Mouse (Mus musculus): ENCODE measurements around the gene Rnd1. TPM values are rescaled to one million over a fixed set of nuclear protein-coding genes. Genes with fewer than 3 reads are reported as not detected.

Rnd1 gene
- total RNA-seq, 2 experiments from 2014 or later = 6.3 to 8.0 TPM

DNA sequence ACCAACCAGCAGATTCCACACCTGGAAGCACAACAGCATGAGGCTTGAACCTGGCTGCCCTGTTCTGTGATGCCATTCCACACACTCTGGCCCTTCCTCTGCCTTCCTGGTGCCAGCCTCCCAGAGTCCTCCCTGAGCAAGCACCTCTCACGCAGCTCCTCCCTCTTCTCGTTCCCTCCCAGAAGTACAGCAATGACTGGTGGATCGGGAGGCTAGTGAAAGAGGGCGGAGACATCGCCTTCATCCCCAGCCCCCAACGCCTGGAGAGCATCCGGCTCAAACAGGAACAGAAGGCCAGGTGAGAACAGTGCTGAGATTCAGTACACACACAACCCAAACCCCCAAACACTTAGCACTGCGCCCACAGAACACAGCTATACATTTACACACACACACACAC is 37.1 kb downstream of the Rnd1 start:
- no peak for DNase-seq (ENCODE audit: low spot score in 2 of 2)

DNA sequence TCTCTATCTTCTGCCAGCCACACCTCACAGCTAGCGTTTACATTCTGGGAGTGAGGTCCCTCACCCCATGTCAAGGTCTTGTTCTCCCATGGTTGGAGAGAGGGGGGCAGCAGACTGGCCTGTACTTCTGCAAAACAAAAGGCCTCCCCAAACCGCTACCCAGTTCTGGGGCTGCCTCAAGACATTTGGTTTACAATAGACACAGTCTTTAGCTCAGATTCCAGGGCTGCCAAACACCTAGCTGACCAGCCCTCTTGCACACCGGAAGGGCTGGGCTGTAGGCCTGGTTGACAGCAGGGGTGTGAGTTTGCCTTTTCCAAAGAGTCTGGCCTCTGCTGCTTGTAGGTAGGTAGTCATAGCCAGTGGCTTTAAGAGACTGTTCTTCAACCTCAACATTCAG is 40.1 kb downstream of the Rnd1 start:
- no peak for DNase-seq (ENCODE audit: low spot score in 2 of 2)

DNA sequence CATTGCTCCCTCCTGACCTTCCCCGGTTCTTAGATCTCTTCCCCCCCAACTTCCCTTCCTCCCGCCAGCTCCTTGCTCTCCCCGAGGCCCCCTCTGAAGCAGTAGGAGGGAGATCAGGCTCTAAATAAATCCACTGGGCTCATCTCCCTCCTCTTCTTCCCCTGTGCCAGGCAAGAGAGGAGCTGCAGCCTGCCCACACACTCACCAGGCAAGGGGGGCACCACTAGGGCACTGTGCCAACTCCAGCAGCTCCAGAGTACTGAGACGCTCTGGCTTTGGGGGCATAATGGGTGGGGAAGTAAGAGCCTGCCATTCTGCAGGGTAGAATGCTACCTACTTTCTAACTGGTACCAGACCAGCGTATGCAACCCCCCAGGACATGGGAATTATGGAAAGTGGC is 40.7 kb downstream of the Rnd1 start:
- DNase-seq (ENCODE audit: low spot score in 2 of 2) = peak in 1 of 2 experiments; percentile 63

DNA sequence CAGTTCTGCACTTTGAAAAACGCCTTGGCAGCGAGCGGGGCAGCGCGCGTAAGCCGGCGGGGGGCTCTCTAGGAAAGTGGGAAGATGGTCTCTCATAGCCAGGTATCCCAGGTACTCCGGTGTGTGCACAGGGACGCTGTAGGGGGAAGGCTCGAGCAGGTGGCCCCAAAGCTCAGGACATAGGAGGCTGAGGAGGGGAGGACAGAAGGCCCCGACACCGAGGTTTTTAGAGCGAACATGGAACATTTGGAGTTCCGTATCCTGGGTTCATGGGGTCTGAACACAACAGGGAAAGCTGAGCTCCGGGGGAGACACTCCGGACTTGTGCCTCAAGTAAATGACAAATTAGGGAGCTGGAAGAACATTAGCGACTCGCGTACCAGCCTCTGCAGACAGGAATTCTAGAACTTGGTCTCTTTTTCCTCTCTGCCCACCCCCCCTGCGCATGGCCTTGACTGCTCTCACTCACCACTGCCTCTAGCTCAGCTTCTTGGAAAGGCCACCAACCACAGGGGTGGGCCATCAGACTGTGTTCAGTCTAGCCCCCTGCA is 41.9 kb downstream of the Rnd1 start:
- no peak for DNase-seq (ENCODE audit: low spot score in 2 of 2)

DNA sequence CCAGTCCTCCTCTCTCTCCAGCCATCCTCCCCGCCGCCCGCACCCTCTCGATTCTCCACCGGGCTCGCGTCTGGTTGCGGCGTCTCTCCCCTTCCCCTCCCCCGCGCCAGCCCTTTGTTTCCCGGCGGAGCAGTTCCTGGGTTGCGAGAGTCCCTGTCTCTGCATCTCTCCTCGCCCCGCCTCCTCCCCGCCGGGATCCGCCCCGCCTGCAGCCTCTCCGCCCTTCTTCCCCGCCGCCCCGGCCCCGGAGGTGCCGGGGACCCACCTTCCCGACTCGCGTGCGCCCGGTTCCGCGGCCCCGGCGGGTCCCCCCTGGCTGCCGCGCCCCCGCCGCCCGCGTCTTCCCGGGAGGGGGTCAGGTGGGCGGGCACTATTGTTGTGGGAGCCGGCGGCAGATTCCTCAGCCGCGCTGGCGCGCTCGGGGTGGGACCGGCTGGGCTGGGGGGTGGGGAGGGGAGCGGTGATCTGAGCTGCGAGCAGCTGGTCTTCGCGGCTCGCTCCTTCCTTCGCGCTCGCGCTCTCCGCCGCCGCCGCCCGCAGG is 42.6 kb downstream of the Rnd1 start:
- peak; percentile 83 to 86 for DNase-seq (ENCODE audit: low spot score in 2 of 2)

DNA sequence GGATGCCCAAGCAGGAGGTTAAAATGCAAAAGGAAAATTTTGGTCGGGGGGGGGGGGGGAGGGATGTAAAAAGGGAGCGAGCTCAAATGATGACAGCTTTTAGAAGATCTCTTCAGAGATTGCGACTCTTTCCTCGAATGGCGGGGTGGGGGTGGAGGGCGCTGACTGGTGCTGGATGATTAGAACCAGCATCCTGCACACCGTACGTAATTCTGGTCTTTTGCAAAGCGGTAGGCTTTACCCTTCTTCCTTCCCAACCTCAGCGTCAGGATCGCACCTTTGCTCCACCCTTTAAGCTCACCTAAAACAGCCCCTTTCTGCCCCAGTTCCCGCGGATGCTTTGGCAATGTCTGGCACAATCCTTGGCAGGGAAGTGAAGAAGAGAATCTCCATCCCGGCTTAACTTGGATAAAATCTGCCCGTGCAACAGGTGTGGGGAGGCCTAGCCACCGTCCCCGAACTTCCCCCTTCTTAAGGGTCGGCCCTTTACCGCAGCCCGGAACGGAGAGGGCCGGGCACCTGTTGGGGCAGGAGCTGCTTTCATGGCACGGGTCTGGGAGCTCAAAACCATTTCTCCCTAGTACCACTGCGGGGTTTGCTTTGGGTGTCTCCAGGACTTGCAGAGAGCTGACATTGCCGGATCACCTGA is 43.3 kb downstream of the Rnd1 start:
- no peak for DNase-seq (ENCODE audit: low spot score in 2 of 2)

DNA sequence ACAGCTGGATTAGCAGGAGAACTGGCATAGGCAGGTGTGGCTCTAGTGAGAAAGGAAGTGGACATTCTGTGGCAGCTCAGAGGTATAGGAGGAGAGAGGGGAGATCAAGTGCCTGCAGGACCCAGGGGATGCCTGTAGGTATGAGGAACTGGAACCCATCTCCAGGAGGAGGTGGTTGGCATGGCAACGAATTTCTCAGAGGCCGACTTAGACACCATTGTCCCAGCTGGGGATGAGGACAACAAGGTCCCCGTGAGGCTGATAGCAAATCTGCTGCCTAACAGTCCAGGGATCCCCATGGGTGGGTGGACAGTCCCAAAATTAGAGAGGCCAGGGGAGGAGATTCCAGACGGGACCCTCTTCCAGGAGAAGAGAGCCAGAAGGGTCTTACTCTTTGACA is 44.3 kb downstream of the Rnd1 start:
- DNase-seq (ENCODE audit: low spot score in 2 of 2) = no peak

DNA sequence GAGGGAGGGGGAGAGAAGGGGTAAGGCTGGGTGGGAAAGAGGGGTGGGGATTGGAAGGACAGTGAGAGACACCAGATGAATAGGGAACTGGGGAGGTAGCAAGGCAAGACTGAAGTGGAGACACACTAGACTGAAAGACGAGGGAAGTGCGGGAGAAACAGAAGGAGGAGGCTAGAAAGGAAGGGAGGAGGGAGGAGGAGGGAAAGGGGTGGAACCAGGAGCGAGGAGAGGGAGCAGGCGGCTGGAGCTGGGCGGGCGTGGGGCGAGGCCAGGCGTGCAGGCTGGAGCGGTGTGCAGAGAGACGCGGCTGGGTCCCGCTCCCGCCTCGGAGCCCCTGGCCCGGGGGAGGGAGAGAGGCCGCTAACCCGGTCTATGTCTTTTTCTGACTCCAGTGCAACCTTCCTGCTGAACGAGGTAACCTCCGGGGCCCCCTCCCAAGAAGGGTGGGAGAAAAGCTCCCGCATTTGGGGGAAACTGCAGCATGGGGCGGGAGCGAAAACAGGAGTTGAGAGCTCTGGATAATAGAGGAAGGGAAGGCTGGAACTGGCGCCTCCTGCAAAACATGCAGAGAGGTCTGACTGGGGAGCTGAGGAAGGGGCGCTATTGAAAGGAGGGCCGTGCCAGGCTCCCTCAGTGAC is 45.0 kb downstream of the Rnd1 start:
- no peak for DNase-seq (ENCODE audit: low spot score in 2 of 2)

DNA sequence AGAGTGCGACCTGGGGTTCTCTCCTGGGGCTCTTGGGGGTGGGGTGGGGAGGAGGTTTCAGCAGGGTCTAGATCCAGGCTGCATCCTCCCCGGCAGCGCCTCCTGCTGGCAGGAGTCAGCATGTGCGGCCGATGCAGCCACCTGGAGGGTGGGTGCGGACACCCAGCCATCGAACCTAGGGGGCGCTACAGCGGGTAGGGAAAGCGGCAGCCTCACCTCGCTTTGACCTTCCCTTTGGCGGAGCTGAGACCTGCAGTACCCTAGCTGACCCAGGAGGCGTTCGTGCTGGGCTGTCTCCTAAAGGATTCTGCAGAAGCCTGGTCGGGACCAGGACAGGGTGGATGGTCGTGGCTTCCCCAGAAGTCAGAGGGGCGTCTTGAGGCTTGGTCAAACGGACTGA is 45.8 kb downstream of the Rnd1 start:
- DNase-seq (ENCODE audit: low spot score in 2 of 2) = no peak

DNA sequence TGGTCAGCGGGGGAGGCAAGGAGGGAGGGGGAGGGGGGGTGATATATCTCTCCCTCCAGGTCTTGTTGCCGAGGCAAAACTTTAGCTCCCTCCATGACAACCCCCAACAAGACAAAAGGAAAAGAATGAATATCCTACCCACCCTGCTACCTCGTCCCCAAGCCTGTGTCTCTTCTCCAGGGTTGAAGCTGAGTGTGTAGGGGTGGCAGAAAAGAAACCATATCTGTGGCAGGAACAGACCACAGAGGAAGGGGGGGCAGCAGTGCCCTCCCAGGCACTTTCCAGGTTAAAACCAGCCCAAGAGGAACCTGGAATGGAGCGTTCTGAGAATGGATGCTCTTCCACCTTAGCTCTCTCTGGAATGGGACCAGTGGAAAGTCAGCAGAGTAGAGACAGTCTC is 46.7 kb downstream of the Rnd1 start, which contains the start of gene Cacnb3:
TSS of gene Cacnb3 (plus strand) at position 301 of the 400 bp plus-strand sequence.
- DNase-seq (ENCODE audit: low spot score in 2 of 2) = no peak

DNA sequence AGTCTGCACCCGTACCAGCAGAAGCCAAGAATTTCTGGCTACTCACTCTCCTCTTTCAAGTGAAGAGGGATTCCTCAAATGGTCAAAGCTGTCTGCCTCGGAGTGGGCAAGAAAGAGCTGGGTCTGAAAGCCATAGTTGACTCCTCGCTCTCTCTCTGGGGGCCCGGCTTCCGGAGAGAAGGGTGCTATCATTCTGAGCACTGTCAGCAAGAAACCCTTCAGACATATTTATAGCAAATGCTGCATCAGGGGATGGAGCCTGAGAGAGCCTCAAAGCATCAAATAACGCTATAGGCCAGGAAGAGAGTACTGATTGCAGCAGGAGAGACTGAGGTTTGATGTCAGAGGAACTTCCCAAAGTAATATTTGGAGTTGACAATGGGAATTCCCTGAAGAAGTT is 47.8 kb downstream of the Rnd1 start:
- DNase-seq (ENCODE audit: low spot score in 2 of 2) = no peak

DNA sequence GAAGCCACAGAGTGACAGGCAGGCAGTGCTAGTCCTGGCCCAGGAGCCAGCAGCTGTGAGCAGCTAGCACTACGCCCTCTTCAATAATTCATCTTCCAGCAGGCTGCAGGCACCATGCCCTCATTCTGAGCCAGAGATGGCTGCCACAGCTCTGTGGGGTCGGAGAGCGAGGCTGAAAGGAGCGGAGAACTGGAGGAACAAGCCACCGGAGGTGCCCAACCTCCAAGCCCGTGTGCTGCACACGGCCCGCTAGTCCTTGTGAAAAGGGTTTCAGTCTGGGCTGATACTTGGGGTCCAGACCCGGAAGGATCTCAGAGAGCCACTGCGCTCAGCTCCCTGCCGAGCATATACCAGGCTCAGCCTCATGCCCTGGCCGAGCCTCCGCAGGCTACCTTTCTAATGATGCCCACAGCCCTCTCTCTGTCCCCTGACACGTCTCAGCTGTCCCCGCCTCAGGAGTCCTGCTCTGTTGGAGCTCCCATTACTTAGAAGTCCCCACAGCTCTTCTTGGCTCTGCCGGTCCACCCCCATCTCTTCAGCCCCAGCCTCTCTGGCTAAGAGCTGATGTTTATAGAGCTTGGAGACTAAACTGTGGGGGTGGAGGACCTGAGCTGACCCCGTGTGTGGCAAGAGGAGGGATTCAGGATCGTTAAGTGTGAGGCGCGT is 48.5 kb downstream of the Rnd1 start:
- DNase-seq (ENCODE audit: low spot score in 2 of 2) = no peak

DNA sequence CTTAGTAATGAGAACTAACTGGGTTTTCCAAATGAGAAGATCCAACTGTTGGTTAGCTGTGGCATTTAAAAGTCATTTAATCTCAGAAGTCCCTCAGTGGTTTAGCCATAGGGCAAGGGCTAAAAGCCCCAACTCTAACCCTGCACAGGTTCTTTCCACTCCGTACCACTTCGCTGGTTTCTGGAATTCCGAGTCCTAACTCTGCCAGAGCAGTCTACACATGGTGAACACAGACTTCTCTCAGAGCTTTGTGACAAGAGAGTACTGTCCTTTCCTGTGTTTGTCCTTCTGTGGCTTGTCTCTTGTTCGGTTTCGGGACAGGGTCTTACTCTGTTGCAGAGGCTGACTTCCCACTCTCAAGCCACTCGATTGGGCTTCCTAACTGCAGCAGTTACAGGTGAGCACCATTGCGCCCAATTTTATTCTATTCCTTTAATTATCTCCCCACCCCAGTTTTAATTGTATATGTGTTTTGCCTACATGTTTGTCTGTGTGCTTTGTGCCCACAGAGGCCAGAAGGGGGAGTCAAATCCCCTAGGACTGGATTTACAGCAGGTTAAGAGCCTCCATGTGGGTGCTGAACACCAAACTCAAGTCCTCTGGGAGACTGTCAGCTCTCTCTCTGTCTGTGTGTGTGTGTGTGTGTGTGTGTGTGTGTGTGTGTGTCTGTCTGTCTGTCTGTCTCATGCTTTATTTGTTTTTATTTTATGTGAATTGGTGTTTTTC is 50.6 kb downstream of the Rnd1 start:
- no peak for DNase-seq (ENCODE audit: low spot score in 2 of 2)

DNA sequence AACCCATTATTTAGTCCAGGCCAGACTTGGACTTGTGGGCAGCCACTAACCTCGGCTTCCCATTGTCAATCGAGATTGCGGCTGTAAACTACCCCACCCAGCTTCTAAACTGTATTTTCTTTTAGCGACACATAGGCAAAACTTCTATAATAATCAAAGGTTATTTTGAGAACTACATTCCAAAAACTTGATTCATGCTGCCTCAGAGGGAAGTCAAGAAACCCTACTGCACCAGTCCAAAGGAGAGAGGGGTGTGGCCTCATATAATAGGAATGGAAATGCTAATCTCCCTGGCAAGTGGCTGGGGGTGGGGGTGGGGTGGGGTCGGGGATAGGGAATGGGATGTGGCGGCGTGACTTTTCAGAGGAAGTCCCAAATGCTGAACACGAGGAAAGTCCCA is 51.2 kb downstream of the Rnd1 start:
- DNase-seq (ENCODE audit: low spot score in 2 of 2) = no peak

DNA sequence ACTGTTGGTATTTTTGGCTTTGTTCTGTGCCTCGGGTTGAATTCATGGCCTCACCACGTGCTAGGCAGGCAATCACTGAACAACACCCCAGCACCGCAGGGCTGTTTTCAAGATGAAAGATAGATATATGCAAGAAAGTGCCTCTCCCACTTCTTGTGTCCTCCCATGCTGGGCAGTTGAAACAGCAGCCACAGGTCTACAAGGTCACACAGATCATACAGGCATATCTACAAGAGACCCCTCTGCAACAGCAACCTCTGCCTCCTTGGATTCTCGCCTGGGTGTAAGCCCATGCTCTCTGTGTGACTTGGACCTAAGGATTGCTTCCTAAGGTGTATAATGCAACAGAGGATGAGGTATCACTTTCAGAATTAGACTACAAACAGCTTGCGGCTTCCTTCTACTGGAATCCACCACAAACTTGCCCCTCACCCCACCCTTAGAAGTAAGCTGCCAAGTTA is 53.9 kb downstream of the Rnd1 start:
- no peak for DNase-seq (ENCODE audit: low spot score in 2 of 2)

DNA sequence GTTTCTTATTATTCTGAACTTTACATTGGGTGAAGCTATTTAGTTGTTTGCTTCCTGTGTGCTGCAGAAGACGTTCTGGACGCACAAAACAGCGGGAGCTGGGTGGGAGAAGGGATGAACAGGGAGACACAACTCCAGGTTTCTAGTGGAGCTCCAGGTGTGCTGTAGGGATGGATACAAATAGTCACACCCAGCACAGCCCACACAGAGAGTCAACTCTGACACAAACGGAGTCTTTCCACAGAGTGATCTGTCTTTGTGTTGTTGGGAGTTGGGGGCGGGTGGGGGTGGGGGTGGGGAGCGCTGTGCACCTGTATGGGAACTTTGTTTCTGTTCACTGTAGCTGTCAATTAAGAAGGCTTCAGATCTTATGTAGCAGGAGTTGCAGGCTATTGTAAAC is 54.5 kb downstream of the Rnd1 start:
- DNase-seq (ENCODE audit: low spot score in 2 of 2) = no peak

DNA sequence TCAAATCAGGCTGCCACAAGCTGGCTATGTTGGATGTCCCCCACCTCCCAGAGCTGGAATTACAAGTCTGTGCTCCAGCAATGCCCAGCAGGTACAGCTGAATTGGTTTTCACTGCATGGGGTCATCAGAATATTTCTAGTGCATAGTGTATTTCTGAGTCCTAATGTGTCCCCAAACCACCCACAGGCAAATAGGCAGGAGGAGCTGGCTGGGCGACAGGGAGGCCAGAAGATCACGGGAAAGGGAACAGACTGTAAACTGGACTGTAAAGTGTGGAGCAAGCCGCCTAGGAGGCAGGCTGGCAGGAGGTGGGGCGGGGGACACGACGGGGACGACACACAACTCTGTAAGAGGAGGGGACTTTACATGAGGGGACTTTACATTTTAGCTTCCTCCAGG is 55.1 kb downstream of the Rnd1 start:
- DNase-seq (ENCODE audit: low spot score in 2 of 2) = no peak

DNA sequence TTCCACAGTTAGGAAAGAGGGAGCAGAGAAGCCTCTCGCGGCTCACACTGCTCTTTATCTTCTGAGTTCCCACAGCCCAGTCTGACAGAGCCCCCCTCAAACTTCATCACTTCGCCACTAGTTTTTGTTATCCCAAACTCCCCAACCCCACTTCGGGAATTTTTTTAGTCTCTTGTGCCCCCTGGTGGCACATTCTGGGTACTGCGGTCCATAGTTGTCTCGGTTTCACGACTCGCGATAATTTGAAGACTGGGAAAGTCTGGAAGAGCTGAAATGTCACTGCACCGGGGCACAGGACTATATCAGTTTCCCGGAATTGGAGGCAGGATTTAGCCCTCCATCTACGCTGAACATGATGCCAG is 60.1 kb downstream of the Rnd1 start:
- DNase-seq (ENCODE audit: low spot score in 2 of 2) = peak; percentile 65 to 78

DNA sequence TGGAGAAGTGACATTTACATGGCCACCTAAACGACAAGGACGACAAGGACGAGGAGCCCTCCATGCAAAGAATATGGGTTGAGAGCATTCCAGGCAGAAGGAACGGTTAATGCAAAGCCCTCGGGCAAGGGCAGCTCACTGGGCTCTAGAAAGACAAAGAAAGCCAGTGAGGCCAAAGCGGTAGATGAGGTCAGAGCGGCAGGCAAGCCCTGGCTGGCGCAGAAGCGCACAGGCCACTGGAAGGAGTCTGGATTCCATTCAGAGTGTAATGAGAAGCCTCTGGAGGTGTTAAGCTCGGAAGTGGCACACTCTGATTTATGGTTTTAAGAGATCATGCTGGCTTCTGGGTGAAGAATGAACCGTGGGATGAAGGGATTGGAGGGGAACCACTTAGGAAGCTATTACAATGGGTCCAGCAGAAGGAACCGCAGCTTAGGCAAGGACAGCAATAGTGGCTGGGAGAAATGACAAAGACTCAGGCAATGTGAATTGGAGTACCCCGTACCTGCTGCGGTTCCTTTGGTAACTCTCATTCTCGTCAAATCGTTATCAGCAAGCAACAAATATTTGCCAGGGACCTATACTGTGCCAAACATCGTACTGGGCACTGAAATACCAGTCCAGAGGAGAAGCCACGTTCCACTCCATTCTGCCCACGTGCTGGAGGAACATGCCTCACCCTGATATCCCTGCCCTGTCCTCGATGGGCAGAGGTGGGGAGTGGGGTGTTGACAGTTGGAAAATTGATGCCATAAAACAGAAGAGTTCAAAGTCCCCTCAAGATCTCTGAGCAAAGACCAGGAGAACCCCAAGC is 60.7 kb downstream of the Rnd1 start:
- DNase-seq (ENCODE audit: low spot score in 2 of 2) = no peak

DNA sequence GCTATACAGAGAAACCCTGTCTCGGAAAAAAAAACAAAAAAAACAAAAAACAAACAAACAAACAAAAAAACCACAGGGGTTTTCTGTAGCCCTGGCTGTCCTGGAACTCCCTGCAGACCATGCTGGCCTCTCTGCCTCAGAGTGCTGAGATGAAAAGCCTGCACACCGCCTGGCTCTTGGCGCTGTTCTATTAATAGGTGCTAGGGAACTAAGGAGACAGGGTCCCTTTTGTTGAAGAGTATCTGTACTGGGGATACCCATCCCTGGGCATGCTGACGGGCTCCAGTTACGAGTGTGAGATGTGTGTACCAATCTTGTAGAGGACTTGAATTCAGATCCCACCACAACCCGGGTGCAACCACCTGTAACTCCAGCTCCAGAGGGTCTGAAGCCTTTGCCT is 61.5 kb downstream of the Rnd1 start:
- DNase-seq (ENCODE audit: low spot score in 2 of 2) = no peak

DNA sequence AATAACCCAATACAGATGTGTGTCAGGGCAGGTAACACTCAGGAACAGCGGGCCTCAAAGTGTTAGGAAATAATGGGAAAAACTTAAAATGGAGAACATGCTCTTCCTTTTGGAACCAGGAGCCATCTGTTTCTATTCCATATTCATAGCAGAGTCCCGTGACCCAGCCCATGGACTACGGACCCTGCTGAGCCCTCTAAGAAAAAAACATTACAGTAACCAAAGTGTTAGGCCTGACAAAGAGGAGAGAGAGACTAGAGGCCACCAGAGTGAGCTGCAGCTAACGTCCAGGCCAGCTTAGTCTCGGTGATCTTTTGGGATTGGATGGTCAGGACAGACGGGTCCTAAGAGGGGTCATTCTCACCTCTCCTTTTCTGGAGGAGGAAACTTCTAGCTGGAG is 62.3 kb downstream of the Rnd1 start:
- no peak for DNase-seq (ENCODE audit: low spot score in 2 of 2)

Measured in layer of hippocampus, adult 18-20 months (tissue).